In the genomic region with DNA sequence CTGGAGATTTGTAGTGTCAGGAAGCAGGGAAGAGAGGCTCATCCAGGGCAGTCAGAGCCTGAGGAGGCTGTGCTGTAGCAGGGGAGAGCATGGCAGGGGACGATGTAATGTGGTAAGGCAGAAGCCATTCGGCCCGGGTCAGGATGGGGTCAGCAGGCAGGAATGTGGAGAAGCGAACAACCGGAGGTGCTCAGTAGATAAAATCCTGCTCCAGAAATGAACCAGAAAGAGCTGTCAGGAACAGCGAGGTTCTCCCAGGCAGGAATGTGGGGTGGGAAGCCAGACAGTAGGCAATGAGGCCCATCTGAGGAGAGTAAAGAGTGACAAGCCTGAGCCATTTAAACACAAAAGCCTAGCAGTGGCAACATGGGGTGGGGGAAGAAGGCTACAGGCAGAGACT, we compare ENCODE assay signal across 10 mouse cellular contexts.
DNase-seq lines count a peak whose midpoint lies in the region; ATAC-seq and TF ChIP-seq lines count a peak whose summit lies in the region.
"Had no signal": no experiment of that assay in that cellular context is flagged by ENCODE, and none has a peak within 500 bp of the region (broad histone marks: within the 10 kb centered on the region; RNA-seq: fewer than 3 reads in every experiment).

No protein-coding gene starts in this region.

- H3K4me1 ChIP-seq in forebrain, embryonic 13.5 days, result peaks cover 79% of the 10 kb centered on the region
- peaks cover 41% of the 10 kb centered on the region for H3K4me1 ChIP-seq in forebrain, embryonic 14.5 days (ENCODE audit: control insufficient read depth, insufficient read depth, low read length)
- H3K4me1 ChIP-seq in E14TG2a.4 (replicated peaks; ENCODE audit: low read depth, low read length), result peaks cover 91% of the 10 kb centered on the region
- H3K4me1 ChIP-seq in heart, embryonic 16.5 days (ENCODE audit: control insufficient read depth, insufficient read depth, low read length), result peaks cover 67% of the 10 kb centered on the region
- H3K4me1 ChIP-seq in liver, embryonic 11.5 days (replicated peaks; ENCODE audit: control insufficient read depth, insufficient read depth, low read length), result peaks cover 35% of the 10 kb centered on the region

- no peaks in the 10 kb centered on the region for H3K36me3 ChIP-seq in forebrain, embryonic 13.5 days (ENCODE audit: poor library complexity, severe bottlenecking)
- no peaks in the 10 kb centered on the region for H3K36me3 ChIP-seq in forebrain, embryonic 14.5 days (ENCODE audit: control insufficient read depth, insufficient read depth, low read length)
- peaks cover 15% of the 10 kb centered on the region for H3K36me3 ChIP-seq in E14TG2a.4 (ENCODE audit: insufficient read depth, low read length)
- H3K36me3 ChIP-seq in heart, embryonic 16.5 days (ENCODE audit: control insufficient read depth, insufficient read depth), result no peaks in the 10 kb centered on the region
- no peaks in the 10 kb centered on the region for H3K36me3 ChIP-seq in liver, embryonic 11.5 days (ENCODE audit: control insufficient read depth, insufficient read depth, low read length)

- H3K4me3 ChIP-seq in forebrain, embryonic 13.5 days, result no peak overlapping the region
- H3K4me3 ChIP-seq in forebrain, embryonic 14.5 days (ENCODE audit: low read depth, low read length), result no peak overlapping the region
- H3K4me3 ChIP-seq in E14TG2a.4 (replicated peaks; ENCODE audit: low read length), result peak overlapping the region; percentile 59
- no peak overlapping the region for H3K4me3 ChIP-seq in heart, embryonic 16.5 days (ENCODE audit: low read length)
- no peak overlapping the region for H3K4me3 ChIP-seq in liver, embryonic 11.5 days (ENCODE audit: low read depth, low read length)
- H3K4me3 ChIP-seq: myocyte had no signal

- 46% methylated on average over 6 of the region's 6 CpGs for WGBS in forebrain, embryonic 13.5 days
- WGBS in forebrain, embryonic 14.5 days, result 54% methylated on average over 6 of the region's 6 CpGs
- 7% methylated on average over 6 of the region's 6 CpGs for WGBS in heart, embryonic 16.5 days
- WGBS in liver, embryonic 11.5 days, result 40% methylated on average over 6 of the region's 6 CpGs

- DNase-seq in forebrain, embryonic 14.5 days (ENCODE audit: low spot score), result no peak
- DNase-seq in liver, embryonic 11.5 days (ENCODE audit: low spot score), result no peak
- DNase-seq in urinary bladder, postnatal 4 days (ENCODE audit: low spot score in 2 of 2), result no peak
- no peak for DNase-seq in right cerebral cortex, adult 18-20 months
- no peak for DNase-seq in gastrocnemius, adult 18-20 months (ENCODE audit: low spot score)
- DNase-seq: adrenal gland, postnatal 10 days had no signal

- H3K4me2 ChIP-seq in forebrain, embryonic 13.5 days, result no peak overlapping the region
- H3K4me2 ChIP-seq in forebrain, embryonic 14.5 days (ENCODE audit: low read length), result no peak overlapping the region
- H3K4me2 ChIP-seq in heart, embryonic 16.5 days (ENCODE audit: low read depth, low read length), result peak overlapping the region; percentile 32; the same call in 1 of the 2 replicates
- no peak overlapping the region for H3K4me2 ChIP-seq in liver, embryonic 11.5 days

- H3K9ac ChIP-seq in forebrain, embryonic 13.5 days, result 0 out of 2 replicates have a peak overlapping the region, but pooled peaks have one; percentile 10
- no peak overlapping the region for H3K9ac ChIP-seq in forebrain, embryonic 14.5 days (ENCODE audit: low read length)
- peak overlapping the region; percentile 60 for H3K9ac ChIP-seq in heart, embryonic 16.5 days (ENCODE audit: low read length)
- H3K9ac ChIP-seq in liver, embryonic 11.5 days (ENCODE audit: low read depth, low read length), result no peak overlapping the region

- no peaks in the 10 kb centered on the region for H3K9me3 ChIP-seq in forebrain, embryonic 13.5 days (replicated peaks)
- no peaks in the 10 kb centered on the region for H3K9me3 ChIP-seq in forebrain, embryonic 14.5 days (replicated peaks; ENCODE audit: control insufficient read depth, low read length)
- H3K9me3 ChIP-seq in E14TG2a.4 (ENCODE audit: low read length), result no peaks in the 10 kb centered on the region
- H3K9me3 ChIP-seq in heart, embryonic 16.5 days (replicated peaks; ENCODE audit: control insufficient read depth, low read length), result no peaks in the 10 kb centered on the region
- no peaks in the 10 kb centered on the region for H3K9me3 ChIP-seq in liver, embryonic 11.5 days (ENCODE audit: control insufficient read depth, low read length)

- no peak for ATAC-seq in forebrain, embryonic 13.5 days
- ATAC-seq in forebrain, embryonic 14.5 days, result no peak
- peak; percentile 72 for ATAC-seq in heart, embryonic 16.5 days (replicated peaks; ENCODE audit: extremely low read depth, insufficient read depth, low FRiP score)
- no peak; the same call in 1 of the 2 replicates for ATAC-seq in liver, embryonic 11.5 days (replicated peaks; ENCODE audit: low FRiP score)

- no peaks in the 10 kb centered on the region for H3K27me3 ChIP-seq in forebrain, embryonic 13.5 days
- no peaks in the 10 kb centered on the region for H3K27me3 ChIP-seq in forebrain, embryonic 14.5 days (replicated peaks; ENCODE audit: control insufficient read depth, insufficient read depth, low read length)
- H3K27me3 ChIP-seq in E14TG2a.4 (ENCODE audit: insufficient read depth, low read length), result no peaks in the 10 kb centered on the region
- H3K27me3 ChIP-seq in heart, embryonic 16.5 days (ENCODE audit: control insufficient read depth, insufficient read depth, low read length), result no peaks in the 10 kb centered on the region
- H3K27me3 ChIP-seq in liver, embryonic 11.5 days (replicated peaks; ENCODE audit: control insufficient read depth, insufficient read depth, low read length), result no peaks in the 10 kb centered on the region

- TF ChIP-seq CTCF in E14TG2a.4 (conservative IDR thresholded peaks at IDR 0.05; ENCODE audit: low read length), result no peak

- H3K27ac ChIP-seq in forebrain, embryonic 13.5 days, result peak overlapping the region; percentile 36; the same call in 1 of the 2 replicates
- no peak overlapping the region; the same call in 1 of the 2 replicates for H3K27ac ChIP-seq in forebrain, embryonic 14.5 days (ENCODE audit: low read depth, low read length)
- peak overlapping the region; percentile 91 for H3K27ac ChIP-seq in heart, embryonic 16.5 days (ENCODE audit: low read length)
- peak overlapping the region; percentile 20; the same call in 1 of the 2 replicates for H3K27ac ChIP-seq in liver, embryonic 11.5 days (ENCODE audit: low read depth, low read length)

Comparison
In these comparisons a context has a peak if more than half of its experiments do, and no peak if none do; other contexts are left out.
1. H3K9ac ChIP-seq: peak in forebrain, embryonic 13.5 days (single experiment) and heart, embryonic 16.5 days (single experiment); none in forebrain, embryonic 14.5 days (single experiment) and liver, embryonic 11.5 days (single experiment).